Mouse (Mus musculus): ENCODE data around the gene Ppp1r21.

The Ppp1r21 gene

GRCm38 (mm10) chr17:88508846-88509508 is 20.9 kb upstream of the Ppp1r21 start:
- CTCF ChIA-PET: interaction anchor here in 3 of 4 experiments (0.6 to 1.7 kb wide), 9 partner anchors 20 to 1623 kb away, joined by 3 to 8 read pairs (median 4); partner anchors contain the start of gene Ppp1r21 (in 1 of the 3)
- POLR2A ChIA-PET: interaction anchor here (0.6 to 6.6 kb wide), 74 partner anchors 9 to 535 kb away, joined by 3 to 95 read pairs (median 6); partner anchors contain the start of genes Foxn2 (in 3 of the 4), Msh6 (in 3 of the 4) and Ppp1r21 (in 2 of the 4)

- CTCF ChIA-PET: interaction anchor here in 2 of 4 experiments (0.6 to 2.3 kb wide), 8 partner anchors 17 to 356 kb away, joined by 3 to 22 read pairs (median 8); partner anchors contain the start of gene Ppp1r21 (in 1 of the 2)
- POLR2A ChIA-PET: interaction anchor here (0.6 to 6.6 kb wide), 76 partner anchors 8 to 774 kb away, joined by 3 to 95 read pairs (median 5); partner anchors contain the start of genes Foxn2 (in 3 of the 4), Ppp1r21 (in 3 of the 4) and Msh6 (in 2 of the 4)
Observed at GRCm38 (mm10) chr17:88509999-88510398, 19.9 kb upstream of the Ppp1r21 start.

- ChIA-PET CTCF (interaction anchor here in 3 of 4 experiments (0.5 to 2.3 kb wide), 19 partner anchors 18 to 868 kb away, joined by 3 to 22 read pairs (median 3); partner anchors contain the start of gene Ppp1r21 (in 1 of the 3)), POLR2A (interaction anchor here (0.5 to 6.6 kb wide), 70 partner anchors 9 to 548 kb away, joined by 3 to 95 read pairs (median 4); partner anchors contain the start of genes Foxn2 (in 2 of the 4), Msh6 (in 2 of the 4) and Ppp1r21 (in 2 of the 4))
Observed at GRCm38 (mm10) chr17:88511095-88511551, 18.8 kb upstream of the Ppp1r21 start.

GRCm38 (mm10) chr17:88516477-88516876 is 13.4 kb upstream of the Ppp1r21 start:
- CTCF ChIA-PET: no interaction called here
- POLR2A ChIA-PET: interaction anchor here in 1 of 4 experiments (0.8 to 1.3 kb wide), 3 partner anchors 10 to 113 kb away, joined by 3 to 5 read pairs (median 3); no protein-coding TSS in a partner anchor

- CTCF ChIA-PET: interaction anchor here in 2 of 4 experiments (1.0 to 1.2 kb wide), 2 partner anchors 113 to 272 kb away, joined by 3 read pairs; no protein-coding TSS in a partner anchor
- POLR2A ChIA-PET: interaction anchor here in 1 of 4 experiments (0.6 kb wide), 1 partner anchor 486 kb away, joined by 4 read pairs; no protein-coding TSS in a partner anchor
Observed at GRCm38 (mm10) chr17:88527781-88528180, 2.1 kb upstream of the Ppp1r21 start.

- CTCF ChIA-PET: interaction anchor here in 3 of 4 experiments (0.6 to 1.4 kb wide), 7 partner anchors 19 to 223 kb away, joined by 3 to 5 read pairs (median 3); no protein-coding TSS in a partner anchor
- POLR2A ChIA-PET: interaction anchor here (0.6 to 3.2 kb wide), 49 partner anchors 8 to 1463 kb away, joined by 3 to 32 read pairs (median 4); partner anchors contain the start of genes Foxn2 (in 2 of the 4), Msh6 (in 2 of the 4) and Ston1 (in 1 of the 4)
Observed at GRCm38 (mm10) chr17:88530236-88530619, 310 bp downstream of the Ppp1r21 start.

- POLR2A ChIA-PET: interaction anchor here (0.7 to 3.2 kb wide), 44 partner anchors 8 to 1463 kb away, joined by 3 to 32 read pairs (median 4); partner anchors contain the start of genes Msh6 (in 2 of the 4), Foxn2 (in 1 of the 4) and Ston1 (in 1 of the 4)
- CTCF ChIA-PET: interaction anchor here in 1 of 4 experiments (1.1 to 1.2 kb wide), 2 partner anchors 19 to 24 kb away, joined by 3 to 4 read pairs; no protein-coding TSS in a partner anchor
Observed at GRCm38 (mm10) chr17:88530667-88531066, 749 bp downstream of the Ppp1r21 start.

- POLR2A ChIA-PET: interaction anchor here in 3 of 4 experiments (0.7 to 3.2 kb wide), 13 partner anchors 12 to 557 kb away, joined by 3 to 32 read pairs (median 9); partner anchors contain the start of genes Foxn2 (in 1 of the 3), Msh6 (in 1 of the 3) and Ston1 (in 1 of the 3)
- CTCF ChIA-PET: interaction anchor here in 1 of 4 experiments (1.2 kb wide), 1 partner anchor 20 kb away, joined by 4 read pairs; no protein-coding TSS in a partner anchor
Observed at GRCm38 (mm10) chr17:88531176-88531575, 1.3 kb downstream of the Ppp1r21 start.

GRCm38 (mm10) chr17:88537842-88538430 is 8.0 kb downstream of the Ppp1r21 start:
- POLR2A ChIA-PET: interaction anchor here in 3 of 4 experiments (0.7 to 1.9 kb wide), 4 partner anchors 8 to 60 kb away, joined by 3 to 8 read pairs (median 4); partner anchors contain the start of gene Ppp1r21 (in 2 of the 3)
- CTCF ChIA-PET: interaction anchor here in 2 of 4 experiments (0.5 to 1.0 kb wide), 2 partner anchors 21 to 936 kb away, joined by 3 read pairs; no protein-coding TSS in a partner anchor

- CTCF ChIA-PET: interaction anchor here in 3 of 4 experiments (0.7 to 1.5 kb wide), 4 partner anchors 16 to 98 kb away, joined by 3 to 5 read pairs (median 4); no protein-coding TSS in a partner anchor
- POLR2A ChIA-PET: interaction anchor here in 2 of 4 experiments (0.6 to 1.4 kb wide), 9 partner anchors 9 to 570 kb away, joined by 3 to 7 read pairs (median 4); partner anchors contain the start of gene Ppp1r21 (in 2 of the 2)
Observed at GRCm38 (mm10) chr17:88542771-88543416, 13.0 kb downstream of the Ppp1r21 start.

GRCm38 (mm10) chr17:88543417-88543782 is 13.5 kb downstream of the Ppp1r21 start:
- CTCF ChIA-PET: interaction anchor here in 2 of 4 experiments (1.2 to 1.9 kb wide), 3 partner anchors 10 to 15 kb away, joined by 3 to 5 read pairs (median 4); no protein-coding TSS in a partner anchor

GRCm38 (mm10) chr17:88545217-88545784 is 15.4 kb downstream of the Ppp1r21 start:
- ChIA-PET POLR2A (interaction anchor here in 3 of 4 experiments (1.0 to 3.5 kb wide), 11 partner anchors 8 to 104 kb away, joined by 3 to 17 read pairs (median 5); partner anchors contain the start of gene Ppp1r21 (in 3 of the 3)), CTCF (interaction anchor here in 3 of 4 experiments (1.0 to 2.3 kb wide), 7 partner anchors 8 to 96 kb away, joined by 3 to 9 read pairs (median 5); no protein-coding TSS in a partner anchor)

More at GRCm38 (mm10) chr17:88543417-88543782, 13.5 kb downstream of the Ppp1r21 start:
- POLR2A ChIA-PET: interaction anchor here in 2 of 4 experiments (0.6 to 1.4 kb wide), 8 partner anchors 8 to 570 kb away, joined by 3 to 7 read pairs (median 4); partner anchors contain the start of gene Ppp1r21 (in 2 of the 2)

GRCm38 (mm10) chr17:88546745-88547144 is 16.8 kb downstream of the Ppp1r21 start:
- POLR2A ChIA-PET: interaction anchor here in 2 of 4 experiments (1.6 to 3.5 kb wide), 4 partner anchors 12 to 37 kb away, joined by 5 to 17 read pairs (median 9); partner anchors contain the start of gene Ppp1r21 (in 2 of the 2)

GRCm38 (mm10) chr17:88549411-88550191 is 19.7 kb downstream of the Ppp1r21 start:
- ChIA-PET CTCF (interaction anchor here (0.5 to 2.2 kb wide), 7 partner anchors 9 to 102 kb away, joined by 3 to 20 read pairs (median 6); partner anchors contain the start of genes Ppp1r21 (in 1 of the 4) and Ston1 (in 1 of the 4)), POLR2A (interaction anchor here (0.6 to 2.2 kb wide), 14 partner anchors 8 to 608 kb away, joined by 3 to 13 read pairs (median 4); partner anchors contain the start of gene Ppp1r21 (in 2 of the 4))

More at GRCm38 (mm10) chr17:88546745-88547144, 16.8 kb downstream of the Ppp1r21 start:
- CTCF ChIA-PET: interaction anchor here in 1 of 4 experiments (1.0 to 2.3 kb wide), 3 partner anchors 10 to 94 kb away, joined by 3 to 9 read pairs (median 5); no protein-coding TSS in a partner anchor

- ChIA-PET POLR2A (interaction anchor here in 2 of 4 experiments (0.9 to 2.2 kb wide), 9 partner anchors 8 to 576 kb away, joined by 3 to 13 read pairs (median 5); partner anchors contain the start of gene Ppp1r21 (in 2 of the 2)), CTCF (interaction anchor here in 3 of 4 experiments (0.5 to 2.2 kb wide), 5 partner anchors 8 to 102 kb away, joined by 3 to 20 read pairs (median 7); partner anchors contain the start of gene Ppp1r21 (in 1 of the 3))
Observed at GRCm38 (mm10) chr17:88550351-88550750, 20.4 kb downstream of the Ppp1r21 start.

All from embryonic stem cell, embryonic (primary cell).